Mouse (Mus musculus): ENCODE data around the gene Gal3st1. TPM values are rescaled to one million over a fixed set of nuclear protein-coding genes. Genes with fewer than 3 reads are reported as not detected.
"Not testable (repeated sequence)": the region's sequence is repeated elsewhere in the genome, so short reads cannot be mapped to it uniquely, and the experiment has no call there.

Gene Gal3st1
- total RNA-seq, 2 experiments from 2014 or later = 0.17 to 0.31 TPM

DNA sequence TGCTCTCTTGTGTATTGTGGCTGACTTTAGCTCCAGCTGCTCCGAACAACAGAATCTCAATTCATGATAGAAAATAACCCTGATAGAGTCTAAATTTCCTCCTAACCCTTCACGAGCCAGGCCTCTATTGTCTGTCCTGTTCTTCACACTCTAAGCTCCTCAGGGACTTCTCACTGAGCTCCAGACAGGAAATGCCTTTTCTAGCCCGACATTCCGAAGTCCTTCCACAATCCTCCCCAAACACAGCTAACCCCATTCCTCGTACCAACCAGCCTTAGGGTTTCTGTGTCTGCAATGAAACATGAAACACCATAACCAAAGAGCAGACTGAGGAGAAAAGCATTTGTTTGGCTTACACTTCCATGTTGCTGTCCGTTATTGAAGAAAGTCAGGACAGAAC lies 1.9 kb upstream of the Gal3st1 start:
- intact Hi-C loops (cut with DNase I) = no loop called here
- no peak for DNase-seq (ENCODE audit: low spot score)

DNA sequence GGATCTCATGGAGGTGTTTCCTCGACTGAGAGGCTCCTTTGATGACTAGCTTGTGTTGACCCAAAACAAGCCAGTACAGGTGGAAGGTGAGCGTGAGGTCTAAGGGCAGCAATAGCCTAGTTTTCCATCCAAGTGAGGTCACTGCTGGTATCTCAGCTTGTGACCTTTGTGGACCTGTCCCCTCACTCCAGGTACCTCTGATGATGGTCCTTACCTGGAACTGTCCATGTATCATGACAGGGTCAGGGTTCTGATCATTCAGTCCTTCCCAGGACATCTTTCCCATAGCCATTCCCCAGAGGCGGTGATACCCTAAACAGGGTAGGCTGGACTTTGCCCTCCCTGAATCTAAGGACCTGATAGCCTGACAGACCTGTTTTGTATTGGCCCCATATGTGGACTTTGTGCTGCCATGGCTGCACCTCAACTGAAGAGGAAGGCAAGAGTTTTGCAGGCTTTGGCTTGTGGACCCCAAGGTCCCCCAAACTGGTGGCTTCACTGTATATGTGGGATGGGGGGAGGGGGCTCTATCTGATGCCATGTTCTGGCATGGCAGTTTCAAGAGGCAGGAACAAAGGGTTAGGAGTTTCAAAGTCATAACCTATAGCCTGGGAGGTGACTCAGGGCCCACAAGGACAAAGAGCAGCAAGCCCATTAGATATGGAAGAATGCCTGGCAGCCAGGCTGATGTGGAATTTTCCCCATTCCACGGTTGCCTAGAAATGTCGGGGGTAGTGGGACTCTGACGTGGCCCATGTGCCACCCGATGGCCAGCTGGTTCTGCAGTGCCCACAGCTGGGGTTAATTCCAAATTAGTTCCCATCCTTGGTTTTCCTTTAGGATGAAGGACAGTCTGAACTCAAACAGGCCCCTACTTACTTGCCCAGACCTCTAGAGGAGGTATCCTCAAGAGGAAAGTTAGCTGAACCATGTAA lies 894 bp upstream of the Gal3st1 start:
- intact Hi-C loops (cut with DNase I) = no loop called here

DNA sequence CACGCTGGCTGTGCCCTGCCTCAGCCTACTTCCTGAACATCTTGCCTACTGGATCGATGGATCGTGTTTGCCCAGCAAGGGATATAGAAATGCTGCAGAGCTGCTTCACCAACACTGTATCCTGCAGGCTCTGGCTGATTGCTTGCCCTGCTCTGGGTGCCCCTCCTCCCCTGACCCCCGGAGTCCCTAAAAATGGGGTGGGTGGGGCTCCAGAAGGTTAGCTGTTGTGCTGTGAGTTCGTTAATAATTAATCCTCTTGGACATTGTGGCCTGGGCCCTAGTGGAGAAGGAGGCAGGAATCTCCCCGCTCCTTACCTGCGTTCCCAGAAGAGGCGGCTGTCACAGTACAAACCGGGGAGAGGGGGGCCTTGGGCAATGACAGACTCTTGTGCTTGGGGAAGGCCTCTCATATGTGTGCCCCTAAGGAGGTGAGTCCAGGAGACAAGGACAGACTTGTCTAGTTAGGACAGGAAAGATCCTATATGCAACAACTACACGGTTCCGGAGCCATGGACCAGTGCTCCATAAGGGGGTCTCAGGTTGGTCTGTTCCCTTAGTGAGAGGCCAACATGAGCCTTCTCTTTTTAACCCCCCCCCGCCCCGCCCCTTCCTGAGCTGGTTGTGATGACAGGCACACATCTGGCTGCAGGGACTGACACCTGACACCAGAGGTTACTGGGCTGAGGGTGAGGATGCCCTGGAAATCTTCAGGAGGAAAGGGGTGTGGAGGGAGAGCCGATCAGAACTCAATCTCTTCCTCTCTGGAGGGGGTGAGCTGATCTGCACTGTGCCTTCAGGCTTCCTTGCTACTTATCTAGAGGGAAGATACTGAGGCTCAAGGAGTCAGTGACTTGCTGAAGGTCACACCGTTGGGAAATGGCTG lies 668 bp downstream of the Gal3st1 start:
- intact Hi-C loops (cut with DNase I) = no loop called here
- no peak for DNase-seq (ENCODE audit: low spot score)

More for the DNA sequence above, 894 bp upstream of the Gal3st1 start:
- no peak for DNase-seq (ENCODE audit: low spot score)

DNA sequence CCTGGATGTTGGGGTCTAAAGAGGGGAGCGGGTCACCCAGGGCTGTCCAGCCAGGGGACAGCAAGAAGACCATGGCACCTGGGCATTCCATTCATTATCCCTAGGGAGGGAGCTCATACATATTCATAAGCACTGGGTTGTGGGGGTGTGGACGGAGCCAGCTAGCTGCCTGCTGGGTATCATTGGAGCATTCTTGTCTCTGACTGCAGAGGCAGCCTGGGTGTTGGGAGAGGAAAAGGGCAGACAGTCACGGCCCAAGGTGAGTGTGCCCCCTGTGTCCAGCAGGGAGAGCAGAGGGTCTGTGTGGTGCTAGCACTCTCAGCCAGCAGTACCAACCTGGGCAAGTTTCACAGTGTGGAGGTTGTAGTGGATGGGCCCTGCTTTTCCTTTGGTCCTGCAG lies 6.3 kb downstream of the Gal3st1 start:
- no peak for DNase-seq (ENCODE audit: low spot score)
- intact Hi-C loops (cut with DNase I) = no loop called here

DNA sequence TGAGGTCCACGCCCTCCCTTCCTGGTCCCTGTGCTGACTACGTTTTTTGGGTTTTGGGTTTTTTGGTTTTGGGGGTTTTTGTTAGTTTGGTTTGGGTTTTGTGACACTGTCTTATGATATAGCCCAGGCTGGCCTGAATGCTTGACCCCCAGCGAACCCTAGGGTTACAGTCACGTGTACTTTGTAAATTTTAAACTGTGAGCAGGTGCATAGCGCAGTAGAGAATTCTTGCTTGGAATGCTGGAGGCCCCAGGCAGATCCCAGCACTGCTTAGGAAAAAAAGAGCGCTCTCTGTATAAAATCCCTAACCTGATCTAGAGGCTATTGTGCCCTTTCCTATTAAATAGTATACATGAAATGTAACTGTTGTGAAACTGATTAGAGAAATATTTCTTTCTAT lies 9.7 kb downstream of the Gal3st1 start:
- no peak for DNase-seq (ENCODE audit: low spot score)
- intact Hi-C loops (cut with DNase I) = no loop called here

DNA sequence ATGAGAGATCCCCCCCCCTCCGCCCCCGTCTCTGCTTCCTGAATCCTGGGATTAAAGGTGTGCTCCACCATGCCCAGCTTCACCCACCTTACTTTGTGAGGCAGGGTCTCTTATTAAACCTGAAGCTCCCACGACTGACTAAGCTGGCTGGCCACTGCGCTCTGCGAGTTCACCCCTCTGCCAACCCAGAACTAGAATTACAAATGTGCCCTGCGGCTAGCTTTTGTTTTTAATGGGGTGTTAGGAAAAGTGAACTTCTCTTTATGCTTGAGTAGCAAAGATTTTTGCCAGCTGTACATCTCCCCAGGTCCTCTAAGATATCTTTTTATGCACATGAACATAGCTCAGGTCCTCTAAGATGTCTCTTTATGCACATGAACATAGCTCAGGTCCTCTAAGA lies 10.5 kb downstream of the Gal3st1 start:
- no peak for DNase-seq (ENCODE audit: low spot score)
- intact Hi-C loops (cut with DNase I) = no loop called here

DNA sequence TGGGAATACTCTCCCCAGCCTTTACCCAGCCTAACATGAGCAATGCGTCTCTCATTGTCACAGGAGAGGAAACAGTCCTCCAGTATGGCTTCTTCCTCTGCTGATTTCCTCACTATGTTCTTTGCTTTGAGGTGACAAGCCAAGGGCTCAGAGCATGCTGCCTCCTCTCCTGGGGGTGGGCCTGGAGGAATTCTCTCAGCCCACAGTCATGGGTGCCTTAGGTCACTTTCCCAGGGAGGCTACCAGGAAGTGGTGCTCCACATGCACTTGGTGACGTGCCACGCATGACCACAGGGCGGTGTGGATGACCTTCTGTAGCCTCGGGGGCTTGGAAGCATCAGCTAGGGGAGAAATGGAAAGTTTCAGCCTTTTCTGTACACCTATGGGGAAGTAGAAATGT lies 12.1 kb downstream of the Gal3st1 start:
- intact Hi-C loops (cut with DNase I) = no loop called here

DNA sequence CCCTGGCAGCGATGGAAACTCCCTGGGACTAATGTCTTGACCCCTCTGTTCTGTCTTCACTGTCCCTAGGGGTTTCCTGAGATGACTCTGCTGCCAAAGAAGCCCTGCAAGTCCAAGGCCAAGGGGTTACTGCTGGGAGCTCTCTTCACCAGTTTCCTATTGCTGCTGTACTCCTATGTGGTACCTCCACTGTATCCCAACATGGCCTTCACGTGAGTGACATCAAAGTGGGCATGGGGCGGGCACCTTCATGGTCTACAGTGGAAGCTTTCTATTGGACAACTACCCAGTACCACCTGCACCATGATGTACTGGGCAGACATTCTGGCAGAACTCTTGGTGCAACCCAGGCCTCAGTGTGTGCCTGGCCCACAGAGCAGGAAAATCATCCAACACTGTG lies 13.4 kb downstream of the Gal3st1 start:
- intact Hi-C loops (cut with DNase I) = no loop called here
- DNase-seq (ENCODE audit: low spot score) = no peak

More for the DNA sequence above, 12.1 kb downstream of the Gal3st1 start:
- DNase-seq (ENCODE audit: low spot score) = no peak

DNA sequence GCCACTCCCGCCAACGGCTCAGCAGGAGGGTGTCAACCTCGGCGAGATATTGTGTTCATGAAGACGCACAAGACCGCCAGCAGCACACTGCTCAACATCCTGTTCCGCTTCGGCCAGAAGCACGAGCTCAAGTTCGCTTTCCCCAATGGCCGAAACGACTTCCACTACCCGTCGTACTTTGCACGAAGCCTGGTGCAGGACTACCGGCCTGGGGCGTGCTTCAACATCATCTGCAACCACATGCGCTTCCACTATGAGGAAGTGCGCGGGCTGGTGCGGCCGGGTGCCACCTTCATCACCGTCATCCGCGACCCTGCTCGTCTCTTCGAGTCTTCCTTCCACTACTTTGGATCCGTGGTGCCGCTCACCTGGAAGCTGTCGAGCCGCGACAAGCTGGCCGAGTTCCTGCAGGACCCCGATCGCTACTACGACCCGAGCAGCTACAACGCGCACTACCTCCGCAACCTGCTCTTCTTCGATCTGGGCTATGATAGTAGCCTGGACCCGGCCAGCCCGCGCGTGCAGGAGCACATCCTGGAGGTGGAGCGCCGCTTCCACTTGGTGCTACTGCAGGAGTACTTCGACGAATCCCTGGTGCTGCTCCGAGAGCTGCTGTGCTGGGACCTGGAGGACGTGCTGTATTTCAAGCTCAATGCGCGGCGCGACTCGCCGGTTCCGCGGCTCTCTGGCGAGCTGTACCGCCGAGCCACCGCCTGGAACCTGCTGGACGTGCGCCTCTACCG lies 14.7 kb downstream of the Gal3st1 start:
- intact Hi-C loops (cut with DNase I) = no loop called here
- DNase-seq (ENCODE audit: low spot score) = no peak

DNA sequence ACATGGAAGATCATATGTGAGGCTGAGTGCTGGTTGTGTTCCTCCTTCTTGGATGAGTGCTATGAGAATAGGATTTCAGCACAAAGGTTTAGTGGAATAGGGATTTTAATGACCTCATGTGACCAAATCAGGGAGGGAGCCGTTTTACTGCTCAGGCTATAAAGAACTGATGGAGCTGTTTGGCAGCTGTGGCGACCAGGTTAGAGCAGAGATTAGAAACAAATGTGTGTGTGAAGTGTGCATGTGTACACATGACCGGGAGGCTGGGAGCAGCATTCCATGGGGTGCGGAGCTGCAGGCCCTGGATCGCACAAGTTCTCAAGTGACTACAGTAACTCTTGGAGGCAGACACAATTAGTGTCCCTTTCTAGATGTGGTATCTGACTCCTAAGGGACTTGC lies 16.1 kb downstream of the Gal3st1 start:
- DNase-seq (ENCODE audit: low spot score) = no peak
- intact Hi-C loops (cut with DNase I) = no loop called here

DNA sequence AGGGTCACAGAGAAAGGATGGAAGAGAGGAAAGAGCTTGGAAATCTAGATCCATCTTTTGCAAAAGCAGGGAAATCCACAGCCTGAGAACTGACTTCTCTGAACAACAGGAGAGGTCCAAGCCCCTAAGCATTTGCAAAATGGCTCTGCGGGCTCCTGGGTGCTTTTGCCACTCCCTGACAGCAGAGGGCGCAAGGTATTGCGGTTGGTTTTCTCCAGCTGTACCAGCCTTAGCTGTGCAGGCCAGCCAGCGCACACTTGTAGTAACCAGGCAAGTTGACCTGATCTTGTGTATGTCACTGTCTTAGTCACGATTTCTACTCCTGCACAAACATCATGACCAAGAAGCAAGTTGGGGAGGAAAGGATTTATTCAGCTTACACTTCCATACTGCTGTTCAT lies 18.2 kb downstream of the Gal3st1 start:
- intact Hi-C loops (cut with DNase I) = loop anchor here (1.0 kb wide), 1 partner anchor 82 kb away; no protein-coding TSS in a partner anchor
- no peak for DNase-seq (ENCODE audit: low spot score)

DNA sequence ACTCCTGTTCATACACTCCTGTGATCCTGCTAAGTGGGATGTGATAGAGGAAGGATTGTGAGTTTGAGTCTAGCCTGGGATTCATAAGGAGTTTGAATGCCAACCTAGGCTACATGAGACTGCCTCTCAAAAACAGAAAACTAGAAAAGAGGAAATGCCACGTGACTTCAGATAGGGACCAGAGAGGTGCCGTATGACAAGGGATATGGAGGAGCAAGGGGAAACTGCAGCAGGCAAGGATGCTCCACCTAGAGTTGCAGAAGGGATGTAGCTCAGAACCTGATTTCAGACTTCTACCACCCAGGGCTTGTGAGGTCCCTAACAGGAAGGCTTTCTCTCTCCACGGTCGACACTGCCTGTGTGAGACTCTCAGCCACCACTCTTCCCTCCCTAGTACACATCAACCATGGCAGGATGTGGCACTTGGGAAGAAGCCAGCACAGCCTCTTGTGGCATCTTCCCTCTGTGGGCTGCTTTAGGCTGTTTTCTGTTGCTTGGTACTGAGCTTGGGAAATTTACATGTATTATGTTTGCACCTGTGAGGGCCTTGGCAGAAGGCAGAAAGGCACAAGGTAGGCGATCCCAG lies 21.9 kb downstream of the Gal3st1 start:
- no peak for DNase-seq (ENCODE audit: low spot score)
- intact Hi-C loops (cut with DNase I) = no loop called here

DNA sequence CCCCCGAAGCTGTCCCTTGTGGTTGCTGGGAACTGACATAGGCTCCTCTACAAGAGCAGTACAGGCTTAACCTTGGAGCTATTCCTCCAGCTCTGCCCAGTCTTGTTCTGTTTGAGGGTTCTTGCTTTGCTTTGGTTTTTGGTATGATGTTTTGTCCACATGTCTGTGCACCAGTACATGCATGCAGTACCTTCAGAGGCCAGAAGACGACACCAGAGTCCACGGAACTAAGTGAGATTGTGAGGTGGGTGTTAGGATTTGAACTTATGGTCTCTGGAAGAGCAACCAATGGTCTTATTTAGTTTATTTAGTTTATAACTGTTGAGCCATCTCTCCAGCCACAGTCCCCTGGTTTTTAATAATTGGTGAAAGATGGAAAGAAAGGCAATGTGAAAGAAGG lies 23.0 kb downstream of the Gal3st1 start:
- no peak for DNase-seq (ENCODE audit: low spot score)
- intact Hi-C loops (cut with DNase I) = no loop called here

DNA sequence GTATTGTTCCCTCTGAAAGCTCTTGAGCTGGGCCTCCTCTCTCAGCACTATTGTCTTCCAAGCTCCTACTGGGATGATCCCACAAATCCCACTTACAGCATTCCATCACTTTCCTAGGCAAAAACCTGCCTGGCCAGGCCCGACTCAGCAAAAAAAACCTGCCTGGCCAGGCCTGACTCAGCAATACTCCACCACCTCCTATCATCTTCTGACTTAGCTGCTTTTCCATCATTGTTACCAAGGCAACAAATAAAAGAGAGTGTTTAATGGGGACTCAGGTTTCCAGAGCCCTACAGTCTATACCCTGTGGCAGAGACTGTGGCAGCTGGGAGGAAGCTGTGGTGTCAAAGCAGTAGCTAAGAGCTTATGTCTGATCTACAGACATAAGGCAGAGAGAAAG lies 29.2 kb downstream of the Gal3st1 start:
- intact Hi-C loops (cut with DNase I) = no loop called here
- DNase-seq (ENCODE audit: low spot score) = no peak

DNA sequence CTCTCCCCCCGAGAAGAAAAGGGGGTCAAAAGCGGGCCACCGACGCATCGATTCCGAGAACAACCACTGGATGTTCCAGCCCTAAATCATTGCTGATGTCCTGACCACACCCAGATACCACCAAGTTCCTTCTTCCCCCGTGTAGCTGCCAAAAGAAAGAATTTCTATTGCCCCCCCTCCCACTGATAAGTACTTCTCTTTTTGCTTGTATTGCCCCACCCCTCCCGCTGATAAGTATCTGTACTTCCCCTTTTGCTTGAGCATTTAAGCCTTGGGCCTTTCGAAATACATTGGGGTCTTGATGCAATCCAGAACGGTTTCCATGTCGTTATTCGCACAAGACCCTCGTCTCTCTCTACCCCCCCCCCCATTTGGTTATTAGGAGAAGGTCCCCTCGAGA lies 32.4 kb downstream of the Gal3st1 start:
- intact Hi-C loops (cut with DNase I); DNase-seq (ENCODE audit: low spot score): not testable (repeated sequence)

DNA sequence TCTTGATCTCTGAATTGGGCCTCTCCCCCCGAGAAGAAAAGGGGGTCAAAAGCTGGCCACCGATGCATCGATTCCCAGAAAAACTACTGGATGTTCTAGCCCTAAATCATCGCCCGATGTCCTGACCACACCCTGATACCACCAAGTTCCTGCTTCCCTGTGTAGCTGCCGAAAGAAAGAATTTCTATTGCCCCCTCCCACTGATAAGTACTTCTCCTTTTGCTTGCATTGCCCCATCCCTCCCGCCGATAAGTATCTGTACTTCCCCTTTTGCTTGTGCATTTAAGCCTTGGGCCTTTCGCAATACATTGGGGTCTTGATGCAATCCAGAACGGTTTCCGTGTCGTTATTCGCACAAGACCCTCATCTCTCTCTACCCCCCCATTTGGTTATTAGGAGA lies 38.7 kb downstream of the Gal3st1 start:
- intact Hi-C loops (cut with DNase I); DNase-seq (ENCODE audit: low spot score): not testable (repeated sequence)

DNA sequence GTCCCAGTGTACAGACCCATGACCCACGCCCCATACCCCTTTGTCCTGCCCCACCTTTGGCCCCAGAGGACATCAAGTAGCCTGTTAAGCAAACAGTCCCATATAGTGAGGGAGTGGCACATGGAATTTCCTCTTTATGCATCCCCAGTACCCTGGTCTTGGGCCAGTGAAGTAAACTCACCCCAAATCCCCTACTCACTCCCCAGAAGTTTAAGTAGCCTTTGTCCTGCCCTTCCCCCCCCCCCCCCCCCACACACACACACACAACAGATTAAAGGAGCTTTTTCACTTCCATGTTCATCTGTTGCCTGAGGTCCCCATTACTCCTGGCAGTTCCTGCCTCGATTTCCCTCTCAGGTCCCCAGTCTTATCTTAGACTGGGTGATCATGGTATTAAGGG lies 39.9 kb downstream of the Gal3st1 start:
- DNase-seq (ENCODE audit: low spot score) = no peak
- intact Hi-C loops (cut with DNase I) = no loop called here

DNA sequence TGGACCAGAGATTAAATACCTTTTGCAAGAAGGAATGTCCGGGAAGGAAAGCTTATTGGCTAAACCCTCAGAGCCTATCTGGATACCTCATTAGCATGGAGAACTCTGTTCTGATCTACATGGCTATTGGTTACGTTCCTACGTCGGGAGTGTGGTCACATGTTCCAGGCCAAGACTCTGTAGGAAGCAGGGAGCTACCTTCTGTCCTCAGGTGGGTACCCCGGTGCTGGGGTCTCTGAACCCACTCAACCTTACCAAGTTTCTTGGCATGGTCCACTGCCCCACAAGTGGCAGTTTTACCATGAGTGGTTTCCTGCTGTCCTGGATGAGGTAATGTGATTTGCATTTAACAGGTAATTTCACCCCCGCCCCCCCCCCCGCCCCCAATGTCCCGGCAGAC lies 43.6 kb downstream of the Gal3st1 start:
- no peak for DNase-seq (ENCODE audit: low spot score)
- intact Hi-C loops (cut with DNase I) = no loop called here

DNA sequence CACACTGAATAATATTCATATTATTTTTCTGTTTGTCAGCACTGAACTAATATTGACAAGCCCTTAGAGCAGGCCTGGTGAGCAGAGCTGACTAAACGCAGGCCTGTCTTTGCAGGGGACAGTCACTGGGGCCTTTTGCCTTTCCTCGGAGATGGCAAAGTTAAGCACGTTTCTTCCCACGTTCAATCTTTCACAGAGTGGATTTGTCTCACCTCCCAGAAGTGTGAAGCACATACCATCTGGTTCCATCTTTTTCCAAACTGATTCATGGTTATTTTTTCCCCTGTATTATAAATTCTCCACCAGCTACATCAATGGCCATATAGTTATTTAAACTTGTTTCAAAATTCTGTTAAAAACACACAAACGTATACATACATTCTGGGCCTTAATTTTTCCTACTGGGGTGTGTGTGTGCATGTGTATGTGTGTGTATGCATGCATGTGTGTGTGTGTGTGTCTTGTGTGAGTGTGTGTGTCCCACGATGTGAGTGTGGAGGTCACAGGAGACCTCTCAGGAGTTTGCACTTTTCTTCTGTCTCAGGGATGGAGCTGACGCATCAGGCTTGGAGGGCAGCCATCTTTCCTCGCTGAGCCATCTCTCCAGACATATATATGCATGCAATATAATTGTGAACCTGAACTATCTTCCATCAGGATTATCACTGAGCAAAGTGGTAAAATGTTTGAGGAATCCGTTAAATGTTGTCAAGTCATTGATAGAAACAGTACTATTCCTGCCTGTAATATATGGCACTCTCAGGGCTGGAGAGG lies 44.3 kb downstream of the Gal3st1 start:
- no peak for DNase-seq (ENCODE audit: low spot score)
- intact Hi-C loops (cut with DNase I) = no loop called here
